Mouse (Mus musculus): ENCODE results near the gene Thap4. TPM values are rescaled to one million over a fixed set of nuclear protein-coding genes. Genes with fewer than 3 reads are reported as not detected.

The Thap4 gene
- polyA plus RNA-seq, 1 experiment from 2014 or later = 52.6 TPM

Other genes with a start within 250 kb of the Thap4 start
- 3.5 and 4.4 TPM in 2 replicates for gene Farp2, start 242.8 kb downstream of the Thap4 start, polyA plus RNA-seq (2015; fragmentation: Nextera tagmentation; extraction: Ambion mirVana)
- gene Stk25, start 96.2 kb downstream of the Thap4 start, polyA plus RNA-seq (2015; fragmentation: Nextera tagmentation; extraction: Ambion mirVana) = 347 and 377 TPM in 2 replicates
- 102 and 109 TPM in 2 replicates for gene Bok, start 69.2 kb downstream of the Thap4 start, polyA plus RNA-seq (2015; fragmentation: Nextera tagmentation; extraction: Ambion mirVana)
- gene Atg4b, start 3.4 kb downstream of the Thap4 start, polyA plus RNA-seq (2015; fragmentation: Nextera tagmentation; extraction: Ambion mirVana) = 85.6 and 92.1 TPM in 2 replicates
- gene Dtymk, start 47.1 kb upstream of the Thap4 start, polyA plus RNA-seq (2015; fragmentation: Nextera tagmentation; extraction: Ambion mirVana) = 134 and 147 TPM in 2 replicates
- gene Ing5, start 49.1 kb upstream of the Thap4 start, polyA plus RNA-seq (2015; fragmentation: Nextera tagmentation; extraction: Ambion mirVana) = 9.1 and 9.4 TPM in 2 replicates
- 14.6 and 17.3 TPM in 2 replicates for gene D2hgdh, start 70.0 kb upstream of the Thap4 start, polyA plus RNA-seq (2015; fragmentation: Nextera tagmentation; extraction: Ambion mirVana)
- gene Gal3st2, start 106.4 kb upstream of the Thap4 start, polyA plus RNA-seq (2015; fragmentation: Nextera tagmentation; extraction: Ambion mirVana) = not detected in 2 replicates
- 0.08 TPM in 1 of 2 replicates, not detected in the other for gene Gal3st2b, start 163.4 kb upstream of the Thap4 start, polyA plus RNA-seq (2015; fragmentation: Nextera tagmentation; extraction: Ambion mirVana)
- not detected in 2 replicates for gene Gal3st2c, start 235.6 kb upstream of the Thap4 start, polyA plus RNA-seq (2015; fragmentation: Nextera tagmentation; extraction: Ambion mirVana)